Mouse (Mus musculus) frontal cortex, postnatal 10 days (tissue): ENCODE measurements around the gene Lpin2.

Source experiments
- DNase-seq, 2 experiments: peaks; one replicate each; pipeline ENCODE4 v3.0.0; 2022; ENCODE audit warnings: low spot score in 2 of 2, mixed read lengths in 1 of 2

Gene Lpin2

GRCm38 (mm10) chr17:71182211-71182721, at the start of gene Lpin2:
TSS of gene Lpin2 (plus strand) at chr17:71182560.
- no peak for DNase-seq

GRCm38 (mm10) chr17:71132856-71133439, 49.4 kb upstream of the Lpin2 start:
- no peak for DNase-seq

GRCm38 (mm10) chr17:71134441-71134955, 47.9 kb upstream of the Lpin2 start:
- no peak for DNase-seq

- no peak for DNase-seq
These were observed 47.3 kb upstream of the Lpin2 start for GRCm38 (mm10) chr17:71135108-71135507.

- DNase-seq, result no peak
These were observed 46.5 kb upstream of the Lpin2 start for GRCm38 (mm10) chr17:71135866-71136265.

- no peak for DNase-seq
These were observed 45.7 kb upstream of the Lpin2 start for GRCm38 (mm10) chr17:71136384-71137333.

- no peak for DNase-seq
These were observed 45.0 kb upstream of the Lpin2 start for GRCm38 (mm10) chr17:71137334-71137721.

GRCm38 (mm10) chr17:71142068-71142467, 40.3 kb upstream of the Lpin2 start:
- DNase-seq, result no peak

- DNase-seq, result no peak
These were observed 39.2 kb upstream of the Lpin2 start for GRCm38 (mm10) chr17:71143155-71143554.

GRCm38 (mm10) chr17:71144322-71145116, 37.8 kb upstream of the Lpin2 start:
- DNase-seq, result no peak

- no peak for DNase-seq
These were observed 37.0 kb upstream of the Lpin2 start for GRCm38 (mm10) chr17:71145248-71145961.

GRCm38 (mm10) chr17:71153356-71153755, 29.0 kb upstream of the Lpin2 start:
- DNase-seq, result no peak

- no peak for DNase-seq
These were observed 27.1 kb upstream of the Lpin2 start for GRCm38 (mm10) chr17:71155271-71155670.

- DNase-seq, result no peak
These were observed 23.2 kb upstream of the Lpin2 start for GRCm38 (mm10) chr17:71159152-71159567.

GRCm38 (mm10) chr17:71159720-71160119, 22.6 kb upstream of the Lpin2 start:
- no peak for DNase-seq

- DNase-seq, result no peak
These were observed 21.9 kb upstream of the Lpin2 start for GRCm38 (mm10) chr17:71160244-71160995.

- no peak for DNase-seq
These were observed 17.4 kb upstream of the Lpin2 start for GRCm38 (mm10) chr17:71164991-71165390.

- DNase-seq, result no peak
These were observed 14.1 kb upstream of the Lpin2 start for GRCm38 (mm10) chr17:71168205-71168815.

GRCm38 (mm10) chr17:71168846-71169245, 13.5 kb upstream of the Lpin2 start:
- no peak for DNase-seq

GRCm38 (mm10) chr17:71169639-71170038, 12.7 kb upstream of the Lpin2 start:
- DNase-seq, result no peak
